Mouse (Mus musculus) brain, adult 2 months (tissue): Measurements from ENCODE around the gene Azin2.

Source experiments
- DNase-seq: peaks from one replicate; pipeline ENCODE4 v3.0.0; 2011; ENCODE audit warnings: low read depth, low spot score

The Azin2 gene

GRCm38 (mm10) chr4:128962029-128962925, at the start of gene Azin2:
Gene Azin2, minus strand, starts transcription at chr4:128962442.
- DNase-seq, result peak; percentile 96

- peak; percentile 81 for DNase-seq
These were observed 49.4 kb upstream of the Azin2 start for GRCm38 (mm10) chr4:129011604-129012121.

- DNase-seq, result no peak
These were observed 47.3 kb upstream of the Azin2 start for GRCm38 (mm10) chr4:129009521-129009920.

DNA sequence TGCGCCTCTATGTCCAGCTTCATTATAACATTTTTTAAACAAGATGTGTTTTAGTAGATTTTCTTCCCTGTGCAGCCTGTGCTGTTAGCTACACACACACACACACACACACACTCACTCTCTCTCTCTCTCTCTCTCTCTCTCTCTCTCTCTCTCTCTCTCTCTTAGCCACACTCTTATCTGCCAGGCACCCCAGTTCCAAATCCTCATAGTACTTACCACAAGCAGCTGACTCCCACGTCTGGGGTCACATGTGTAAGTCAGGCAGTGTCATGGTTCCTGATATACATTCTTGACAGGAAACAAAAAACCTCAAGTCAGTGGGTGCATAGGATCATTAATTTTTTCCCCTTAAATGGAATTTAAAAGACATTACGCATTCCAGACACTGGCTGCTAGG, 46.4 kb upstream of the Azin2 start:
- DNase-seq, result no peak

DNA sequence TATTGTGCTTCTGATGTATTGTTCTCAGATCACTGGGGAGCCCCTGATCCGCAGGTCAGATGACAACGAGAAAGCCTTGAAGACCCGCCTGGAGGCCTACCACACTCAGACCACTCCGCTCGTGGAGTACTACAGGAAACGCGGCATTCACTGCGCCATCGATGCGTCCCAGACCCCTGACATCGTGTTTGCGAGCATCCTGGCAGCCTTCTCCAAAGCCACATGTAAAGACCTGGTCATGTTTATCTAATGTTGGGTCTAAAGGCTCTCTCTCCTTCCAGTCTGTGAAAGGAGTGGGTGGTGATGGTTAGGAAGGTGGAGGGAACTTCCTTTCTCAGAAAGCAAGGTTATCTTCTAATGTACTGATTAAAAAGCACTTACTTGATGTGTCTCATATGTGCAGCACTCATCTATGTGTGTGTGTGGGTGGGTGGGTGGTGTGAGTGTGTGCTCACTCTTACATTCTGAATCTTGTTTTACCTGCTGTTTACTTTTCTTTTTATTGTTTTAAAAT, 45.8 kb upstream of the Azin2 start:
- no peak for DNase-seq

DNA sequence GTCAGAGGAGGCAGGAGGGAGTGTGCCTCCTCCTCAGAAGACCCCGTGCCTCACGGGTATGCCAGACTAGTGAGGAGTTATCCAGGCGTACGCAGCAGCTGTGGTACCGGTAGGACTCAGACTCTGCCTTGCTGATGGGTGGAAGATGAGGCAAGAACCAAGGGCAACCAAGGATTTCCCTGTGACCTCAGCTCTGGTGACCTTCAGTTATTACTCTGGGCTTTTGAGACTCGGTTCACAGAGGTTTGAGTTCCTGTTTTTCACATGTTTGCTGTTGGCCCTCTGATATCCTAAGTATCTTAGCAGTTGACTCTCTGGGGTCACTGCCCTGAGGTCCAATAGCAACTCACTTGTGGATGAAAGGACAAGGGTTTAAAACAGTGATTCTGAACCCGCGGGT, 41.5 kb upstream of the Azin2 start:
- DNase-seq, result no peak

GRCm38 (mm10) chr4:129000786-129001185, 38.5 kb upstream of the Azin2 start:
- DNase-seq, result no peak

DNA sequence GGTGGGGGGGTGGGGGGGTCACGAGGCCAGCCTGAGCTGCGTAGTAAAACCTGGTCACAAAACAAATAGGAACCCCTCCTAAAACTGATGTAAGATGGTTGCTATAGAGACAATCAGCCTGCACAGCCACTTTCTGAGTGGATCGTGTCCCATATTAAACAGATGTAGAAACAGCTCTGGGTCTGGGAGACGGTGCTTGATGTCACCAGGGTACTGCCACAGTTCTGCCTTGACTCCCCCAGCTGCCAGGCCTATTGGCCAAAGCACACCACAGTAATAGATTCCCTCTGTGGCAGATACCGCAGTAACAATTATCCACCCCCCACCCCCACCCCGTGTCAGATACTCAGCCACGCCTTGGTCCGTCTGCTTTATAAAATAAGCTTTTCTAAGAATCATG, 36.2 kb upstream of the Azin2 start:
- DNase-seq, result no peak

DNA sequence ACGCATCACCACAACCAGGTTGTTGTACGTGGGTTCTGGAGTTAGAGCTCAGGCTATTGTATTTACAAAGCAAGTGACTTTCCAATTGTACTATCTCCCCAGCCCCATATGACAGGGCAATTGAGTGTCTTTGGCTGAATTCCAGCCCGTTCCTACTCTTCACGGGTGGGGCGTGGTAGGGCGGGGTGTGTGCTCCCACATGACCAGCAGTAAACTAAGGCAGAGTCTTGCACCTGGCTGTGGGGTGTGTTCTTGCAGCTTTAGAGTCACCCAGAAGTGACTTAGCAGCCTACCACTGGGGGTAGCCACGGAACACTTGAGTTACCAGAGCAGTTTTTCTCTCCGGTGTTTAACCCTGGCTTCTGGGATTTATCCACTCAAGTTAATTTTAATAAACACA, 35.0 kb upstream of the Azin2 start:
- DNase-seq, result no peak

DNA sequence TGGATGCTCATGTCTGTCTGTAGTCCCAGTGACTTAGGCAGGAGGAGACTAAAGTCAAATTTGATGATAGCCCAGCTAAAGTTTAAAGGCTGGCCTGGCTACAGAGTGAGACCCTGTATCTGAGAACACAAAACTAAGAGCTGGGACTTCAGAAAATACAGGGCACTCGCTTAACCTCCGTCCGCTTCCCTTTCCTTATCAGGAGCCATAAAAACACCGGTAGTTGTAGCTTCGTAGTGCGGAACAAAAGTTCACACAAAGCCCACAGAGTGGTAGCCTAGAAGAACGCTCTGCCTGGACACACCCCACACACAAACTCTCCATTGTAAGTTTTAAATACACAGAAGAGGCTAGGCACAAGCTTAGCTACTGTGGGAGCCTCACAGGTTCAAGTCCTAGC, 33.0 kb upstream of the Azin2 start:
- no peak for DNase-seq

GRCm38 (mm10) chr4:128993675-128994074, 31.4 kb upstream of the Azin2 start:
- peak; percentile 34 for DNase-seq

DNA sequence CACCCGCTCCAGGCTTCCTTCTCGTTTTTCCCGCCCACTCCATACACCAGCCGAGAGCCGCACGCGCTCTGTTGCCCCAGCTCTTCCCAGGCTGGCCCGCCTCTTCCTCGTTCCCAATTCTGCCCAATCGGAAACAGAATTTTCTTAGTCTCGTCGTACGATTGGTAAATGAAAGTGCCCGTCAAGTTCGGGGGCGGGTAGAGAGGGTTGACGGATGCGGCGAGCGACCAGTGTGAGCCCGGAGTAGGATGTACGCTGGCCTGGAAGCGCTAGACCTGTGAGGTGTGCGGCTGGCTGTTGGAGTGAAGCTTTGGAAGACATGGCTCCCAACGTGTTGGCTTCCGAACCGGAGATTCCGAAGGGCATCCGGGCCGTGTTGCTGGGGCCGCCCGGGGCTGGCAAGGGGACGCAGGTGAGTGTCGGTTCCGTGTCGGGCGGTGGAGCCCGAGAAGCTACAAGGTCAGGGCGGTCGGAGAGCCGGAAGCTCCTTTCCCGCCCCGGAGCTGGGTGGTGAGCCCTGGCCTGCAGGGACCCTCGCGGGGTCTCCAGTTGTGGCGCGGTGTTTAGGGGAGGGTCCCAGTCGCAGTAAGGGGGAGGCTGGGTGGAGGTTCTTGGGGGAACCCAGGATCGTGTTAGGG, 30.9 kb upstream of the Azin2 start:
- peak; percentile 99 for DNase-seq

DNA sequence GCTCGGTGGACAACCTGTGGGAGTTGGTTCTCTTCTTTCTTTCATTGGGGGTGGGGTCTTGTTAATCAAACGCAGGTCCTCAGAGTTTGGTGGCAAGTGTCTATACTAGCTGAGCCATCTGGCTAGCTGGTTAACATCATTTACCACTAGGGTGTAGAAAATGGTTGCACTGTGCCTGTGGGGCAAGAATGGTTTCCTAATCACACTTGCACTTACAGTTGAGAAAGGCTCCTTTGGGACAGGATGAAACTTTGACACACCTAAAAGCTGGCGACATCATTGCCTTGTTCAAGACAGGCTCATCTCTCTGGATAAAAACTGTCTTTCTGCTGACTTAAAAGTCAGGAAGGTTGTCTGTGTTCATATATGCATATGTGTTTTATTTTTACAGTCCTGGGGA, 29.9 kb upstream of the Azin2 start:
- DNase-seq, result no peak

- DNase-seq, result no peak
These were observed 29.3 kb upstream of the Azin2 start, which contains the start of gene Ak2 for GRCm38 (mm10) chr4:128991500-128992008. Gene Ak2, plus strand, starts transcription at chr4:128991958.

DNA sequence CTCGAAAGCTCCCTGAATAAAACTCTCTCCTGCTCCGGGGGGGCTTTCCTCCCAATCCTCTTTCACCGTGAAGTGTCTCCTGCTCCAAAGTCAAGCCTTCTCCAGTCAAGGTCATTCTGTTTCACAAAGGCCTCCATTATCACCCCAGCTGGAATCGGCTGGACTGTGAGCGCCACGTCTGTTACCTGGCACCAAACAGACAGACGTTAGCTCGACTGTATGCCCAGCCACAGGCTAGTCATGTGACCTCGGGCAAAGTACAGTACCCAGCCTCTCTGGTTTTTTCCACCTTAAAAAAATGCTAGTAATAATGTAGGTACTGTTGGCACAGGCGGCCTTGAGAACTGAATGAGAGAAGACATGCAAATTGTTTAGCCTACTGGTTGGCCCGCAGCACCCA, 27.4 kb upstream of the Azin2 start:
- DNase-seq, result no peak

DNA sequence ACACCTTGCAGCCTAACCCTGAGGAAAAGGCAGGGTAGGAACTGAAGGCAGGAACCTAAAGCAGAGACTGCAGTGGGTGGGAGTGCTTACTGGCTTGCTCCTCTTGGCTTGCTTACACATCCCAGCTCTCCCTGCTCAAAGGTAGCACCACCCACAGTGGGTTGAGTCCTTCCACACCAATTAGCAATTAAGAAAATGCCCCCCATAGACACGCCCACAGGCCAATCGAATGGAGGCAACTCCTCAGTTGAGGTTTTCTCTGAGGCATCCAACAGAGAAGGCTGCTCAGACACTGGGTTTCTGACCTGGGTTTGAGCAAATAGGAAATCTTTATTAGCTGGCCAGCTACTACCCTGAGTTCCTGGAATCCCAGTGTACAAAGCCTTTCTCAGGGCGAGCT, 26.7 kb upstream of the Azin2 start:
- DNase-seq, result no peak

DNA sequence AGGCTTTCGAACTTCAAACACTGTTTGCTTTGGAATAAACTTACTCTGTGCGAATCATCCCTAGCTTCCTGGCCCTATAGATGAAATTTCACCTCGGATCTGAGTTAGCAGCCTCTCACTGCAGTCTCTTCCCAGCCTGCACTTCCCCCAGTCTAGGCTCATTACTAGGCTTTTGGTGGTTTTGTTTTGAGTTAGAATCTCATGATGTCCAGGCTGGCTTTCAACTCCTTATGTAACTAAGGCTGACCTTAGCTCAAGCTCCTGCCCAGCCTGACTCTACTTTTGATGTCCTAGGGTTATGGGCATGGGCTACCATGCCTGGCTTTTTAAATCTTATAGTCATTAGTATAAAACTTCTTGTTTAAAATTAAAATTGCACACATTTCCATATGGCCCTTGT, 22.4 kb upstream of the Azin2 start:
- no peak for DNase-seq

- no peak for DNase-seq
These were observed 21.4 kb upstream of the Azin2 start for GRCm38 (mm10) chr4:128983656-128984055.

DNA sequence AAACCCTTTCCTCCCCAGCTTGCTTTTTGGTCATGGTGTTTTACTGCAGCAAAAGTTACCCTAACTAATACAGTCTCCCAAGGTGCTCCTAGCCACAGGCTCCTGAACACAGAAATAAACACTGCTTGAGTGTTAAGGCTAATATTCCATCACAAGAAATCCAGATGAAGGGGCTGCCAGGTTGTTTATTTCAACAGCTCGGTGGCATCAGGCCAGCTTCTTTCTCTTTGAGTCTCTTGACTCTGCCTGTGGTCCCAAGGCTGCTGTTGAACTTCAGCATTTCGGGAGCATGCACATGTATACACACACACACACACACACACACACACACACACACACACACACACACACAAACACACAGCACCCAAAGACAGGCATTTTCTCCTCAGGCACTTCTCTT, 20.9 kb upstream of the Azin2 start:
- DNase-seq, result no peak

GRCm38 (mm10) chr4:128981833-128982180, 19.6 kb upstream of the Azin2 start:
- peak; percentile 13 for DNase-seq

- DNase-seq, result peak; percentile 20
These were observed 18.9 kb upstream of the Azin2 start for GRCm38 (mm10) chr4:128980890-128981832.
